Mouse (Mus musculus) layer of hippocampus, adult 11-12 months (tissue): ENCODE measurements at regions not wholly inside any gene's neighbourhood (a gene's known extent, or its start where the extent isn't known, plus 50 kb on each side); places are given as distances from the start of the nearest gene placed in this dataset.

Source experiments
- DNase-seq: peaks from one replicate; pipeline ENCODE4 v3.0.0; 2022; ENCODE audit warnings: low spot score

DNA sequence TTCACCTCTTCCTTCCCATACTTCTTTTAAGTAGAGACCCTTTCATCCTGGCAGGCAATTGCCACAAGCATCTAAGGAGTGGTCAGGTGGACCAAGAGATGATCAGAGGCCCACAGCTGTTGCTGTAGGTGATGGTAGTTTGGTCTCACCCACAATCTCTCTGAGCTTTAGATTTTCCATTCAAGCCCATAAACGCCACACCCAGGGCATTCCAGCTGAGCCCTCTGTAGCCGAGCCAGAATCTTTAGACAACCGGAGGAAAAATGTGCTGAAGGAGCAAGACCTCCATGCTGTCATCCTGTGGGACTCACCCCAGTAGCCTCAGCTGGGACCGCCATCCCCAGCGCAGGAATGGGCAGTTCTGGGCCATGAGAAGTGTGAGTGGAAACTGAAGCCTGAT is 93.7 kb upstream of the Dlx2 start:
- no peak for DNase-seq

DNA sequence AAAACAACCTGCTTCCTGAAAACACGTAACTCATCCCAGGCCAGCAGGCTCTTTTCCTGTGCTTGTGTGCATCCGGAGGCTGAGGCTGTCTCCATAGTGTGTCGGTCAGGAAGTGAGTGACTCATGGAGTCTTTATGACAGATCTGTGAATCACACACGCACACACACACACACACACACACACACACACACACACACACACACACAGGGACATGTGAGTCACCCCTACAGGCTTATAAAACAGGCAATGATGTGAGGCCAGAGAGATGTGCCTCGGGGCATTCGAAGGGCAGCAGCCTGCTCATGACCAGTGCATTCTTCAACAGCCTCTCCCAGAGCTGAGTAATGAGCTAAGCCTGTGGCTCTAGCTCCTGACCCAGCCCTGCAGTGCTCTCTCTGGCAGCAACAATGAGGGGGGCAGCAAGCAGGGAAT is 97.5 kb upstream of the Dlx2 start:
- DNase-seq, result no peak

DNA sequence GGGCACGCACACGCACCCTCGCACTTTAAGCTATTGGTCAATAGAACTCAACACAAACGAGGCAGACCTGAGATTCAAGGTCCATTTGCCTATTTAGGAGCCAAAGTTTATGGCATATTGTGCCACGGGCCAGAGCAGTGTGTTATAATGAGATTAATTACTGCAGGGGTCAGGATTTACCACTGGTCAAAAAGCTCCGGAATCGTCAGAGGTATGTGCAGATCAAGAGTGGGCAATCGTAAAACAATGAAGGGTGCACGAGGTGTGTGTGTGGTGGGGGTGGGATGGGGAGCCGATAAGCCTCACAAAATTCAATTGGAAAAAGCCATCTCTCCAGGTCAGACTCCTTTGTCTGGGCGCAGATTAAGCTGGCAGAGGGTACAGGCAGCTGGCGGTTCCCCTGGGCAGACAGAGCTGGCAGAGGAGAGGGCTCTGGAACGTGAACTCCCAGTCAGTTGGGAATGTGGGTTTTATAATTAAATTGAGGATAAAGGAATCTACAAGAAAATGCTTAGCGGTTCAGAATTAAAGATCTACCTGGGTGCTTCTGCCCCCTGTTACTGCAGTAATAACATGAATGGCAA is 97.4 kb upstream of the Itga6 start:
- DNase-seq, result no peak

DNA sequence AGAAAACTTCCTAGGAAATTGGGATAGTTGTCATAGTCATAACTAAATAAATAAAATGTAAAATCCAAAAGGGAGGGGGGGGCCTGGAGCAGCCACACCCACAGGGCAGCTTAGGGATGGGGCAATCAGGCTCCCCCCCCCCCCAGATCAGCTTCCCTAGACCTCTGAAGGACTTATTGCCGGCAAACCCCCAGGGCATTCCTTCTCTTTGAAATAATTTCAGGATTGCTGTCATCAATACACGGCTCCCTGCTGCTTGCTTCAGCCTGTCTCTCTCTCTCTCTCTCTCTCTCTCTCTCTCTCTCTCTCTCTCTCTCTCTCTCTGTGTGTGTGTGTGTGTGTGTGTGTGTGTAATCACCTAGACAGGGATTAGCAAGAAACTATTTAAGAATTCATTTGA is 93.8 kb upstream of the Itga6 start:
- DNase-seq, result no peak

DNA sequence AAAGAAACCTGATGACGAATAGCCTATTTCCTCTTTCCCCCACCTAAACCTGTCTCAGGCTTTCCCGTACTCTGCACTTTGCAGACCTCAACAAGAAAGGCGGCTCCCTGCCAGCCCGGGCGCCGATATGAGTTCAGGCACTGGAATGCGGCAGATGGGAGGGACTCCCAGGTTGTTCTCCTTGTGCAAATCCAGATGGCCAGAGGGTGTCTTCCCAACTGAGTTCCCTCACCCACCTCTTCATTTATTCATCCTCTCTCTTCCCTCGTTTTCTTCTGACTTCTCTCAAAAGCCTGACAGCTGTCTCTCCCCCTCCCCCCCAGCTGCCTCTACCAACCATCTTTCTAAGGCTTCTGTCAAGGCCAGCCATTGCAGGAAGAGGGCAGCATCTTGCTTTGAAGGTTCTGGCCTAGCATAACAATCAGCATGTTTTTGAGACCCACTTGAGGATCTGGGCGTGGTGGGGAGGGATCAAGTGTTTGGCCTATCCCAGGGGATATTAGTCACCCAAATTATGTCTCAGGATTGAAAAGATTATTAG is 93.1 kb upstream of the Itga6 start:
- peak; percentile 64 for DNase-seq

DNA sequence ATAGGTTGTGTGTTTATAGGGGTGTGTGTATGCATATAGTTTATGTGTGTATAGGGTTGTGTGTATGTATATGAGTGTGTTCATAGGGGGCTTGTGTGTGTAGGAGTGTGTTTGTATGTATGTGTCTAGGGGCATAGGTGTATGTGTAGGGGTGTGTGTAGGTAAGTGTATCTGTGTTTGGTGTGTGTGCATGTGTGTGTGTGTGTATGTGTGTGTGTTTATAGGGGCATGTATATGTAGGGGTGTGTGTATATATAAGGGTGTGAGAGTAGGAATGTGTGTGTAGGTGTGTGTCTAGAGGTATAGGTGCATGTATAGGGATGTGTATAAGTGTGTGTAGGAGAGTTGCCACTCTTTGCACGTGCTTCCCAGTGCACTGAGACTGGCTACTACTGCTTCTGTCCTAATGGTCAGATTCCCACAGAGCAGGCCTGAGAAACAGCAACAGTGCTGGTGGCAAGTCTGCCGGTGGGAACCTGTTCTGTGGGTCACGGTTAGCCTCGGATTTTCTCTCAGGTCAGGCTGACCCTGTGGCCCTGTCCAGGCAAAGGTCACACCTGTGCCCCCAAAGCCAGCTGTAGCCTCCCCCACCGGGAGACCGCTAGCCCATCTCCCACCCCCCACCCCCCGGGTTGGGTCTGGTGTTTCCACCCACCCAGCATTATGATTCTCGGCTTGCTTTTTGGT is 90.5 kb upstream of the Itga6 start:
- DNase-seq, result no peak

DNA sequence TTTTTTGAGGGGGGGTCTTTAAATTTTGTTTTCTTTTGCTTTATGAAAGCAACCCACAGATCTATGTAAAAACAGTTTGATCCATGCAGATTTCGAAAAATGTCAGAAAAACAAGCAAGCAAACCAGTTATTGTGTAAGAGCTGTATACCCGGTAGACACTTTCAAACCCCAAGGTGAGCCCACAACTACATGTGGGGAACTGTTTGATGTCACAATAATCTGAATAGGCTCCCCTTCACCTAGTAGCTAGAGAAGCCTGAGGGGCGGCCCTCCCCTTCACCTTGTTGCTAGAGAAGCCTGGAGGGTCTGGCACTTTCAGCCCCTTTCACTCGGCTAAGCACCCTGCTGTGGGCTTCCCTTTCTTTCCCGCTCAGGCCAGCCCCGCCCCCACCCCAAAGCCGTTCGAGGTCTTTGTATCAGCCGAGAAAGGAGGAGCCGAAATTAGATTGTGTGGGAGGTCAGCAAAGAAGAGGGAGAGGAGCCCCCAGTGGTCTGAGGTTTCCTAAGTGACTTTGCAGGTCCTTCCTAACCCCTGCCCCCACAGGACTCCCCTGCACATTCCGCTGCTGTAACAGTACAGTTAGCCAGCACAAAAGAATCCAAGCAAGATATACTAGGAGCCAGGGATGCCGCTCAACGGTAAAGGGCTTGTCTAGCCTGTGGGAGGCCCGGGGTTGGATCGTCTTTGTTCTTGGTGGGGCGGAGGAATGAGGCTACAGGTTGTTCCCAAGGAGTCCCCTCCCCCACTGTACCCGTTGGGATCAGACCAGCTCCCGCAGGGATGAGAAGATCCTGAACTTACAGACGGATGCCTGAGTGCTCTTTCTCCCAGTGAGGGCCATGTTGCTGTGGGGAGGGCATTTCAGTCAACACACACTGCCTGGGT is 89.7 kb upstream of the Itga6 start:
- no peak for DNase-seq

DNA sequence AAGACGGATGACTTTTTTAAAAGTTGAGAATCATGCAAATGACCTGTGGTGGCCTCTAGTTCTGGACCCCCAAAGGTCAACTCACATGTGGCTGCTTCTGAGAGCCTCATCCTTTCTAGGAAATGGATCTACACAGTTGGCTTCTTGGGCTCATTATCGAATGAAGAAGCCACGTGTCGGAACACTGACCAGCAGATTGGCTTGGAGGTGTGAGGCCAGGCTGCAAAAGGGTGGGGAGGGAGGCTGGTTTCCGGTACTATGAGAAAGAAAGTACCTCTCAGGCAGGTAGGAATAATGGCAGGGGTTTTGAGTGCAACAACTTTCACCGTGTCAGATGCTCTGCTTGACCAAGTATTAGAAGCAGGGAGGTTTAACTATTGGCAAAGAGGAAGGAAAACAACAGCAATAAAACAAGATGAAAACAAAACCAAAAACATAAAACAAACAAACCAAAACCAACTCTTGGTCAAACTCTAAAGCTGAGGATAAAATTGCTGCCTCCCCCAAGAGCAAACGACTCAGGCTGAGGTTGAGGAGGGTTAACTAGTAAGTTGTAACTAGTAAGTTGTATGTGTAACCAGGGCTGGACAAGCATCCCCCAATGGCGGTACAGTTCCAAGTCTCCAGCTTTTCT is 88.7 kb upstream of the Itga6 start:
- DNase-seq, result no peak

DNA sequence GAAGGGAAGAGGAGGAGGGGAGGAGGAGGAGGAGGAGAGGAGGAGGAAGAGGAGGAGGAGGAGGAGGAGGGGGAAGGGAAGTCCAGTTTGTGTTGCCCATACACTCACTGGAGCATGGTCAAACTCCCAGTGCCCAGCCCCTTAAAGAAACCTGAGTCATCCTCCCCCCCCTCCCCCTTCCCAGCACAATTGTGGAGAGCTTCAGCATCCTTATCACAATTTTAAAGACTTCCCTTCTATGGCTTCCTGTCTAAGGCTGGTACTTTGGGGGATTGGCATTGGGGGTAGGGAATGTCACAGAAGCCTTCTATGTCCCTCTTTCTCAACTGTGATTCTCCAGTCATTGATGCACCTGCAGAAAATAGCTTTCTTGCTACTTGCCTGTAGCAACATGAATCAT is 84.0 kb upstream of the Itga6 start:
- DNase-seq, result no peak

DNA sequence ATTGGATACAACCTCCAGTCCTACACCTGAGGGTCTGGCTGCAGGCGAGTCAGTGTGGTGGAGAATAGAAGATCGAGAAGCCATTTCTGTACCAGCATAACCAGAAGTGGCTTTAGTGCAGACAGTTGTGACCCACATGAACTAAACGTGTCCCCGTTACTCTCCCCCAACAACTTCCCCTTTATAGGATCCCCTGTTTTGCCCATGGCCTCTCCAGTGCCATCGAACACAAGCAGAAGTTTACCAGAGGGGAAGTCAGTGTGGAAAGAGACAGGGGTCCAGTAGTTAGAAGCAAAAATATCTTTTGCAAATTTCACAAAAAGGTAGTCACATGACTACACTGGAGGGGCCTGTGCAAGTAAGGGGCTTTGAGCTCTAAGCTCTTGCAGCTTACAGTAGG is 83.4 kb upstream of the Itga6 start:
- no peak for DNase-seq

DNA sequence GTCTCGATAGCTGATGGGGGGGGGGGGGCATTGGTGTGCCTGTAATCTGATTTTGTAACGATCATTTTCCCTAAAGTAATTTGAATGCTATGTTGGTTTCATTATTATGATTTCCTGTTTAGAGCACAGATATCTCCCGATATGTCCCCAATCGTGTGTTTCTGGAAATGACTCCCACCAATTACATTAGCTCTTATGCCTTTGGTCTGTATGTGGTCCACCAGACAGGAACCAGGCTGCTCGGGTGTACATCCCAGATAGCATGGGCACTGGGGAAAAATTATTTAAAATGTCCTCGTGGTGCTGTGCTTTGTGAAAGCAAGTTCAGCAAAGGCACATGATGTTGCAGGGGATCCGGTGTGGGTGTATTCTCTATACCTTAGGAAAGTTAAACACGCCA is 82.0 kb upstream of the Itga6 start:
- DNase-seq, result no peak

DNA sequence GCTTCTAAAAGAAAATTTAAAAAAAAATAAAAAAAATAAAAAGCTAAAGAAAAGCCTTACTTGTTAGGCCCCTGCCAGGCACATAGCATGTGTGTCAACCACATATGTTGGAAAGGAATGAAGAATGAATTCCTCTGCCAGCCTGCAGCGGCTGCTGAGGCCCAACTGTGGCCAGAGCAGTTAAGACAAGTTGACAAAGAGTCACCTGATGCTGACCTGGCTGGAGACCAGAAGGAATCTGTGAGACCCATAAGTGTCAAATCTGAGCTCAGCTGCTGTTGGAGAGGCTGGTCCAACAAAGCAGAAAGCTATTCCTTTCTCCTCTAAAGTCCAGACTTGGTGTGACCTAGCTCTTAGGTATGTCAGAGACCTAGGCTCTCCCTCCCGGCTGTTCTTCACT is 78.5 kb upstream of the Itga6 start:
- DNase-seq, result no peak

DNA sequence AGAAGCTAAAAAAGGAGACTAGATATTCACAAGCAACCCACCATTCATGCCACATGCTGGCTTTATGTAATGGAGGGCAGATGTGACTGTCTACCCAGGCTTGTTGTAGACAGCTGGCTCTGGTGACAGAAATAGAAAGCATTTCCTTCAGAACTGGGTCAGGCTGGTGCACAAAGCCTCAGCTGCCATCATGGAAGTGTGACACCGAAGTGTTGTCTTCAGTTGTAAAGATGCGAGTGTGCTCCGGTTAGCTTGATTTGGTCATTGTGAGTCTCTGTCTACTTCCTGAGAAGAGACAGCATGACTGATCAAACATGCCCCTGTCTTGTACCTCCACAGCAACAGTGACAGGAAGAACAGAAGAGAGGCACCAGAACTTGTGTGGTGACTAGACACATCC is 77.7 kb upstream of the Itga6 start:
- peak; percentile 11 for DNase-seq

DNA sequence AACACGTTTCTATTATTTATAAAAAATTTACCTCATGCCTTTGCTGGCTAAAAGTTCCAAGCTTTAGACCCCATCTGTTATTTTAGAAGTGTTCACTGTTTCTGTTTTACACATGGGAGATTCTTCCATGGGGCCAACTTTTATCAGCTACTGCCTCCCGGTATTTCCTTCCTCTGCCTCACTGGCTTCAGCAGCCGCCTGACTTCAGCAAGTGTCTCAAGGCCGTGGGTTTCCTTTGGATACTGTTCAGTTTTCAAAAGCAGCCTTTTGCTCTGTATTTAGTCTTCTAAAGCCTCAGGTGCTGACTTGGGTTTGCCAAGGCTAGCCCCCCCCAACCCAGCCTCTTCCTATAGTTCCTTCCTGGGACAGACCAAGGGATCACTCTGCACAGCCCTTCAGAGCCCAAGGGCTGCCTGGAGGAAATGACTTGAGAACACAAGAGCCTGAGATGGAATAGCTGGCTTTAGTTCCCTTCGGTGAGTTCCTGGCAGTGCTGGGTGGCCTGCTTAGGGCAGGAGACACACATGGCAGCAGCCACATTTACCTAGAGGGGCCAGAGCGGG is 75.1 kb upstream of the Itga6 start:
- DNase-seq, result no peak

DNA sequence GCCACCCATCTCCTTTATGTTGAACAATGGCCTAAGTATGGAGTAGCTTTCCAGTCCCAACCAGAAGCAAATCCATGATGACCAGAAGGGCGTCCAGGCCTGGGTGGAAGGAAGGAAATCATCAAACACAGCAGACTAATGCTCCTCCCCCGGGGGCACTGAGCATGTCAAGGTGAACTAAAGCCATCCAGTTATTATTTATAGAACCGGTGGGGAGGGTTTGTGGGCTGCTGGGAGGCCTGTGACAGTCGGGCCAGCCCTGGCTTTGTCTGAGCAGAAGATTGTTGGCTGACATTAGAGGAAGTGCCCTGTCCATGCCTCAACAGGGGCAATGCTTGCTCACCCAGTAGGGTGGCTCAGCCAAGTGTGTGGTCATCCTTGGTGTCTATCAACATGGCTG is 74.5 kb upstream of the Itga6 start:
- no peak for DNase-seq

DNA sequence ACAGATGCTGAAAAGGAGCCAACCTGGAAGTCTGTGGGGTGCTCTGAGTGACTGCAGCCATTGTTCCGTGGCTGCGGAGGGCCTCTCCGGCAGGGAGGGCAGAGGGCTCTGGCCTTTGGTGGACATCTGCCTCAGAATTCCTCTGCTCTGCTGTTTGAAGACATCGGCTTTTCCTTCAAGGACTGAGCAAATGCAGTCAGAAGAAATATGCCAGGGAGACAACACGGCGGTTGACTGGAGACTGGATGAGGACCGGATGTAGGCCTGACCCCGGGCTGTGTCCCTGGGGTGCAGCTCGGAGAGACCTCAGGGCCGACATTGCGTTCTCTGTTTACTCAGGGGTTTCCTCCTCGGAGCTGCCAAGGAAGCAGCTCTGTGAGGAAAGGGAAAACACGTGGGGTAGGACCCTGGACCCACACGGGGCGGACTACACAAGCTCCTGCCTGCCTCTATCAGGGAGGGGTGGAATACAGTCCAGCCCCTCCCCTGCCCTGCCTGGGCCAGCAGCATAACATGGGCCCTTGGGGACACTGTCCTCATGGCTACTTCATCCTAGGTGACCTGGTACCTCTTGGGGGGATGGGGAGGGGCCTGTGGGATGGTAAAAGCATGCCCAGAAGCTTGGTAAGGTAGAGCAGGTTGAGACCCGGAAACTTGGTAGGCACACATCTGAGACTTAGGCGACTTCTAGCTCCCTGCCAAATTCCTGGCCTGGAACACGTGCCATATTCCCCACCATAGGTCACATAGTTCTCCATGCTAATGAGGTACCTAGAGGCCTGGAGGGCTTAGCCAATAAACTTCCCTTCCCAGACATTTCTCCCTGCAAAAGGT is 72.1 kb upstream of the Itga6 start:
- DNase-seq, result no peak

DNA sequence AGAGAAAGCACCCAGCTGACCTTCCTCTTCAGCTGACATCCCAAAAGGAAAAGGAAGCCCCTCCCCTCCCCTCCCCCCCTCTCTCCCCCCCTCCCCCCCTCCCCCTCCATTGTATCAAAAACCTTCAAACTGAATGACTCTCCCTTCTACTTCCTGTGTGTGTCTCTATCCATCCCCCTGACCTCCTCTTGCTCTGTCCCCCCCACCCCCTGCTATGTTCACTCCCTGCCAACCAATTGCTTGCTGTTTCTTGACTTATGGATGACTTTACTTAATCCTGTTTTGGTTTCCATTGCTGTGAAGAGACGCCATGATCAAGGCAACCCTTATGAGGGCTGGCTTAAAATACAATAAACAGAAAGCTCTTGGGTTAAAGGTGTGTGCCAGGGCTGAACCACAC is 64.7 kb upstream of the Itga6 start:
- no peak for DNase-seq

DNA sequence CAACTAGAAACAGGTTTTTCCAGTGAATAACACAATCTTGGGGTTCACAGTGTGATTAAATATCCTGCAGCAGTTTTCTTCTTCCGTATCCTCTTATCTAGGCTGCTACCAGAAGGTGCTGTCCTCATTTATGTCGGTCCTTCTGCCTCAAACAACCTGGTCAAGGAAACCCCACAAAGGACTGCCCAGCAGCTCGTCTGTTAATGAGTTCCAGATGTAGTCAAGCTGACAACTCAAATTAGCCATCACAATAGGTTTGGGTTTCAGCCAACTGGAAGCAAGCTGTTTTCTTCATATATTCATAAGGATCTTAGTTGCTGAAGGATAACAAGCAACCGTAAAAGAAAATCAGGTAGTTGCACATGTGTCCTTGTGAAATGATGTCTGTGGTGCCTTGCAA is 64.3 kb upstream of the Itga6 start:
- DNase-seq, result no peak

DNA sequence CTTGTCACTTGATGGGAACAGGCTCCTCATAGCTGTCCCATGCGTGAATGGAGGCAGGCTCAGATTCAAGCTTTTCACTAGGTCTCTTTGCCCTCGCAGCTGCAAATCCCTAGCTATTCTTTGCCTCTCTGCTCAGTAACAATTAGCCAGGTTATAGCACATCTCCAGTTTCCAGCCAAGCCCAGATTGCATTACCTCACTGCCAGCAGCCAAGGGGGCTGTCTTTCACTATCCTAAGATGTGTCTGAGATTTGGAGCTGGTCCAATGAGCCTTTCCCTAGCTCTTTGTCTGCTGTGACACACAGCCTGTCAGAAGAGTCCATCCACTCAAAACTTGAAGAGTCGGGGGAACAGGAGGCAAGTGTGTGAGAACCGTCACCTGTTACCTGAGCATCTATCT is 62.0 kb upstream of the Itga6 start:
- no peak for DNase-seq

DNA sequence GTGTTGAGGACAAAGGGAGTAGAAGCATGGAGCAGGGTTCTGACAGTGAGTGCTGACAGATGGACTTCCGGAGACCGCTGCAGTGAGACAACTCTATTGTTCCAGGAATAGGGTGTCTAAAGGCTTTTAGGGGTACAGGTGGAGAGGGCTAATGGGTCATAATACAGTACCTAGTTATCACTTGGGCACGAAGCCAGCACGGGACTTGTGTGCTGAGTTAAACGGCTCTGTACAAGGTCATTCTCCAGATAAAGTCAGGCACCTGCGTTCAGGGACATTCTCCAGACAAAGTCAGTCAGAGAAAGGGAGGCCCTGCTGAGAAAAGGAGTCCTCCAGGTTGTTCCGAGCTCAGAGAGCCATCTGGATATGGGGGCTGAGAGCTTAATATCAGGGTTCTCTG is 60.2 kb upstream of the Itga6 start:
- DNase-seq, result no peak

DNA sequence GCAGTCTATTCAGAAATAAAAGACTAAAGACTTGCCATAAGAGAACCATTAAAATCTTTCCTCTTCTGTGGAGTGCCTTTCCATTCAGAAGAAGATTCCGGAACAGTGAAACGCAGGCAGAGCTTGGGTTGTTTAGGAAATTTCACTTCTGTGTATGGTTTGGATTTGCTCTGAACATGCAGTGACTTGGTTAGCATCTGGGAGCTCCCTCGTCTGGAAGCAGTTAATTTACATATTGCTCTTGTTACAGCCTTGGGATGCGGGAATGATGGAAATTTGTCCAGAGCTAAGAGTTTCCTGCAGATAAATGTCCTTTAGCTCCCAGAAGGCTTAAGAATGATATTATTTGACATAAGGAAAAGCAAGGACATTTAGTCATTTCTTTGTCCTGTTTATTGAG is 56.4 kb upstream of the Itga6 start:
- DNase-seq, result no peak
